Mouse (Mus musculus) yolk sac, embryonic 10.5 days (tissue): Measurements from ENCODE around the gene Cldn12.
A peak's percentile ranks its signal among the peaks of the same experiment; 100 is the strongest.

ENCODE experiments used
- DNase-seq: peaks from one replicate; pipeline ENCODE4 v3.0.0-alpha.2; 2017; ENCODE audit warnings: low spot score

Gene Cldn12

GRCm38 (mm10) chr5:5514196-5515076, at the start of gene Cldn12:
TSS of gene Cldn12 (minus strand) at chr5:5514958.
- DNase-seq = peak; percentile 95

- no peak for DNase-seq
These were observed 47.7 kb upstream of the Cldn12 start for GRCm38 (mm10) chr5:5562435-5562834.

GRCm38 (mm10) chr5:5561041-5561706, 46.4 kb upstream of the Cldn12 start:
- no peak for DNase-seq

- DNase-seq = no peak
These were observed 45.0 kb upstream of the Cldn12 start for GRCm38 (mm10) chr5:5559798-5560197.

GRCm38 (mm10) chr5:5559079-5559740, 44.5 kb upstream of the Cldn12 start, which contains the start of gene Gtpbp10:
TSS of gene Gtpbp10 (minus strand) at chr5:5559538.
- DNase-seq = peak; percentile 90

GRCm38 (mm10) chr5:5551110-5551509, 36.4 kb upstream of the Cldn12 start:
- no peak for DNase-seq

- no peak for DNase-seq
These were observed 25.6 kb upstream of the Cldn12 start for GRCm38 (mm10) chr5:5540385-5540784.

- DNase-seq = no peak
These were observed 25.0 kb upstream of the Cldn12 start for GRCm38 (mm10) chr5:5539771-5540170.

GRCm38 (mm10) chr5:5536131-5536530, 21.4 kb upstream of the Cldn12 start:
- no peak for DNase-seq

GRCm38 (mm10) chr5:5533656-5534420, 19.1 kb upstream of the Cldn12 start:
- DNase-seq = peak; percentile 72

- DNase-seq = no peak
These were observed 653 bp upstream of the Cldn12 start for GRCm38 (mm10) chr5:5515411-5515810.

- no peak for DNase-seq
These were observed 3.4 kb downstream of the Cldn12 start for GRCm38 (mm10) chr5:5511401-5511800.

GRCm38 (mm10) chr5:5510989-5511388, 3.8 kb downstream of the Cldn12 start:
- no peak for DNase-seq

GRCm38 (mm10) chr5:5510304-5510887, 4.4 kb downstream of the Cldn12 start:
- no peak for DNase-seq

- no peak for DNase-seq
These were observed 6.5 kb downstream of the Cldn12 start for GRCm38 (mm10) chr5:5508231-5508630.

GRCm38 (mm10) chr5:5507701-5508225, 7.0 kb downstream of the Cldn12 start:
- DNase-seq = peak; percentile 44

- no peak for DNase-seq
These were observed 10.3 kb downstream of the Cldn12 start for GRCm38 (mm10) chr5:5504456-5504855.

- no peak for DNase-seq
These were observed 11.4 kb downstream of the Cldn12 start for GRCm38 (mm10) chr5:5503381-5503780.

- DNase-seq = no peak
These were observed 13.2 kb downstream of the Cldn12 start for GRCm38 (mm10) chr5:5501583-5501982.

- DNase-seq = no peak
These were observed 18.4 kb downstream of the Cldn12 start for GRCm38 (mm10) chr5:5496393-5496792.

GRCm38 (mm10) chr5:5495042-5495441, 19.7 kb downstream of the Cldn12 start:
- DNase-seq = no peak
